Mouse (Mus musculus) T-helper 17 cell (primary cell): ENCODE data around the gene Hoxc10.

Source experiments
- in situ Hi-C, 2 experiments: fragments of 300-600 bp; cut with MboI, MseI; formaldehyde crosslinking; loops; 1 replicate in 1 of 2; 2 replicates in 1 of 2; pipeline ENCODE4 v1.15.1; 2025; ENCODE audit warnings: high pct_unique_total_duplicates in 2 of 2

Hoxc10 gene

GRCm38 (mm10) chr15:103010112-103010846, 43.7 kb downstream of the Hoxc10 start:
- in situ Hi-C loops: no loop called here

- in situ Hi-C loops: no loop called here
Measured at GRCm38 (mm10) chr15:103010847-103011555, 44.4 kb downstream of the Hoxc10 start.

GRCm38 (mm10) chr15:103011928-103012486, 45.4 kb downstream of the Hoxc10 start:
- in situ Hi-C loops: no loop called here

- in situ Hi-C loops: no loop called here
Measured at GRCm38 (mm10) chr15:103013238-103013984, 46.8 kb downstream of the Hoxc10 start.

- in situ Hi-C loops: no loop called here
Measured at GRCm38 (mm10) chr15:103014166-103015008, 47.8 kb downstream of the Hoxc10 start.

- in situ Hi-C loops: no loop called here
Measured at GRCm38 (mm10) chr15:103015009-103015399, 48.4 kb downstream of the Hoxc10 start.

- in situ Hi-C loops: no loop called here
Measured at GRCm38 (mm10) chr15:103015406-103016166, 49.0 kb downstream of the Hoxc10 start.

GRCm38 (mm10) chr15:103018636-103019035, 52.0 kb downstream of the Hoxc10 start, which contains the start of gene Hoxc4:
Gene Hoxc4, plus strand, starts transcription at chr15:103018934.
- in situ Hi-C loops: no loop called here

- in situ Hi-C loops: no loop called here
Measured at GRCm38 (mm10) chr15:103020899-103021418, 54.4 kb downstream of the Hoxc10 start.
